Mouse (Mus musculus) megakaryocyte, embryonic 14.5 days (primary cell): Measurements from ENCODE around the gene Rxfp2.

ENCODE experiments used
- FLI1 ChIP-seq: IDR thresholded peaks from 2 replicates; pipeline ENCODE4 v1.6.1; 2012; ENCODE audit warnings: low read length, inconsistent platforms, mixed read lengths
- GATA1 ChIP-seq: IDR thresholded peaks from 3 replicates; pipeline ENCODE4 v1.6.1; 2012; ENCODE audit warnings: mixed read lengths, low read length, inconsistent platforms, borderline replicate concordance

DNA sequence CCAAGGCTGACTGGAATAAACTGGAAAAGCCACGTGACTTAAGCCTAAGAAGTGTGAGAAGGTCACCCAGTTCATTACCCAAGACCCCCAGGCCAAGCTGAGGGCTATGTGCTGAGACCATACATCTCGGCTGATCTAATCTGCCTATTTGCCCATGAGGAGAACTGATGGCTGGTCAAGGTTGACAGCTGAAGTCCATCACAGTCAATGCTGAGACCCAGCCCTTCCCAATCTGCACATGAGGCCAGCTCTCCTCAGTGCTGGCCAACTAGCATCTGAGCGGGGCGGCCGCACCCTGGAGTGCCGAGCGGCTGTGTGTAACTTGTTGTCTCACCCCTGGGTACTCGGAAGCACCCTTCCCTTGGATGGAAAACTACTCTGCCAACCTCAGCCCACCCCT is 17.8 kb downstream of the Rxfp2 start:
- no peak for TF ChIP-seq GATA1
- no peak for TF ChIP-seq FLI1
